Mouse (Mus musculus): ENCODE measurements around the gene Trim54. TPM values are rescaled to one million over a fixed set of nuclear protein-coding genes. Genes with fewer than 3 reads are reported as not detected.

Trim54 gene
- polyA plus RNA-seq, 1 experiment from 2014 or later: 0.12 TPM

GRCm38 (mm10) chr5:31162462-31162861 is 46.0 kb downstream of the Trim54 start:
- Histone ChIP-seq H3K9me3 (ENCODE audit: low read length) (no peaks in the 10 kb centered on the region), H3K4me1 (ENCODE audit: insufficient read depth) (no peaks in the 10 kb centered on the region), H3K4me3 (ENCODE audit: low read depth, low read length) (no peak overlapping the region), H3K9ac (replicated peaks) (no peak overlapping the region), H3K27ac (ENCODE audit: low read depth) (no peak overlapping the region), H3K36me3 (replicated peaks; ENCODE audit: insufficient read depth, low read length) (peaks cover 81% of the 10 kb centered on the region), H3K4me2 (ENCODE audit: low read depth, low read length) (no peak overlapping the region), H3K27me3 (ENCODE audit: insufficient read depth, low read length) (no peaks in the 10 kb centered on the region)
- ATAC-seq (no peak), DNase-seq (no peak)
- TF ChIP-seq EP300 (IDR thresholded peaks at IDR 0.05; ENCODE audit: low read depth): no peak
- TF ChIP-seq CTCF (IDR thresholded peaks at IDR 0.05; ENCODE audit: low read depth): no peak

- WGBS (ENCODE audit: insufficient replicate concordance): 57% methylated on average over 1 of the region's 1 CpGs
- Histone ChIP-seq H3K9me3 (ENCODE audit: low read length) (no peaks in the 10 kb centered on the region), H3K27me3 (ENCODE audit: insufficient read depth, low read length) (no peaks in the 10 kb centered on the region), H3K4me3 (ENCODE audit: low read depth, low read length) (no peak overlapping the region), H3K27ac (ENCODE audit: low read depth) (no peak overlapping the region), H3K4me2 (ENCODE audit: low read depth, low read length) (no peak overlapping the region), H3K9ac (replicated peaks) (no peak overlapping the region), H3K4me1 (ENCODE audit: insufficient read depth) (no peaks in the 10 kb centered on the region), H3K36me3 (replicated peaks; ENCODE audit: insufficient read depth, low read length) (peaks cover 82% of the 10 kb centered on the region)
- ATAC-seq: no peak
- no peak for DNase-seq
- no peak for TF ChIP-seq CTCF (IDR thresholded peaks at IDR 0.05; ENCODE audit: low read depth)
- no peak for TF ChIP-seq EP300 (IDR thresholded peaks at IDR 0.05; ENCODE audit: low read depth)
Observed at GRCm38 (mm10) chr5:31164878-31165277, 48.4 kb downstream of the Trim54 start.

GRCm38 (mm10) chr5:31168630-31169029 is 52.1 kb downstream of the Trim54 start:
- no peak overlapping the region for H3K27ac ChIP-seq (ENCODE audit: low read depth)
- 86% methylated on average over 4 of the region's 4 CpGs for WGBS (ENCODE audit: insufficient replicate concordance)
- no peaks in the 10 kb centered on the region for H3K4me1 ChIP-seq (ENCODE audit: insufficient read depth)
- no peaks in the 10 kb centered on the region for H3K9me3 ChIP-seq (ENCODE audit: low read length)
- no peak overlapping the region for H3K9ac ChIP-seq (replicated peaks)
- H3K4me3 ChIP-seq (ENCODE audit: low read depth, low read length): no peak overlapping the region
- no peak for TF ChIP-seq CTCF (IDR thresholded peaks at IDR 0.05; ENCODE audit: low read depth)
- TF ChIP-seq EP300 (IDR thresholded peaks at IDR 0.05; ENCODE audit: low read depth): no peak
- peaks cover 89% of the 10 kb centered on the region for H3K36me3 ChIP-seq (replicated peaks; ENCODE audit: insufficient read depth, low read length)
- H3K27me3 ChIP-seq (ENCODE audit: insufficient read depth, low read length): no peaks in the 10 kb centered on the region
- no peak for DNase-seq
- no peak for ATAC-seq
- no peak overlapping the region for H3K4me2 ChIP-seq (ENCODE audit: low read depth, low read length)

- H3K4me2 ChIP-seq (ENCODE audit: low read depth, low read length): peak overlapping the region; percentile 80
- DNase-seq (peak; percentile 61), ATAC-seq (peak; percentile 59)
- H3K27me3 ChIP-seq (ENCODE audit: insufficient read depth, low read length): no peaks in the 10 kb centered on the region
- TF ChIP-seq CTCF (IDR thresholded peaks at IDR 0.05; ENCODE audit: low read depth) (no peak), EP300 (IDR thresholded peaks at IDR 0.05; ENCODE audit: low read depth) (no peak)
- H3K9me3 ChIP-seq (ENCODE audit: low read length): no peaks in the 10 kb centered on the region
- H3K4me3 ChIP-seq (ENCODE audit: low read depth, low read length): peak overlapping the region; percentile 83
- H3K4me1 ChIP-seq (ENCODE audit: insufficient read depth): peaks cover 14% of the 10 kb centered on the region
- H3K36me3 ChIP-seq (replicated peaks; ENCODE audit: insufficient read depth, low read length): peaks cover 7% of the 10 kb centered on the region
- peak overlapping the region; percentile 97 for H3K27ac ChIP-seq (ENCODE audit: low read depth)
- 1% methylated on average over 25 of the region's 25 CpGs for WGBS (ENCODE audit: insufficient replicate concordance)
- H3K9ac ChIP-seq (replicated peaks): peak overlapping the region; percentile 80
Observed at GRCm38 (mm10) chr5:31179301-31179765, 62.8 kb downstream of the Trim54 start.

- 0 out of 2 replicates have a peak, but pooled peaks cover 4% of the 10 kb centered on the region for H3K36me3 ChIP-seq (replicated peaks; ENCODE audit: insufficient read depth, low read length)
- H3K27ac ChIP-seq (ENCODE audit: low read depth): peak within 1 kb of the TSS; percentile 97
- H3K4me2 ChIP-seq (ENCODE audit: low read depth, low read length): peak within 1 kb of the TSS; percentile 80
- peak; percentile 94 for DNase-seq
- ATAC-seq: peak; percentile 94
- no peaks in the 10 kb centered on the region for H3K27me3 ChIP-seq (ENCODE audit: insufficient read depth, low read length)
- H3K9ac ChIP-seq (replicated peaks): peak within 1 kb of the TSS; percentile 80
- H3K4me1 ChIP-seq (ENCODE audit: insufficient read depth): peaks cover 14% of the 10 kb centered on the region
- TF ChIP-seq EP300 (IDR thresholded peaks at IDR 0.05; ENCODE audit: low read depth): peak; percentile 60; the same call in 1 of the 2 replicates
- peak; percentile 27; the same call in 1 of the 2 replicates for TF ChIP-seq CTCF (IDR thresholded peaks at IDR 0.05; ENCODE audit: low read depth)
- H3K4me3 ChIP-seq (ENCODE audit: low read depth, low read length): peak within 1 kb of the TSS; percentile 83
- H3K9me3 ChIP-seq (ENCODE audit: low read length): no peaks in the 10 kb centered on the region
- WGBS (ENCODE audit: insufficient replicate concordance): under 1% methylated on average over 59 of the region's 59 CpGs
Observed at GRCm38 (mm10) chr5:31179766-31180630, 63.5 kb downstream of the Trim54 start, which contains the start of the genes Gm29609 and Gtf3c2. Gene Gm29609 (minus strand): TSS chr5:31179911. Gene Gtf3c2 (minus strand): TSS chr5:31180144.

GRCm38 (mm10) chr5:31181183-31181770 is 64.8 kb downstream of the Trim54 start:
- TF ChIP-seq EP300 (IDR thresholded peaks at IDR 0.05; ENCODE audit: low read depth) (no peak), CTCF (IDR thresholded peaks at IDR 0.05; ENCODE audit: low read depth) (no peak)
- 87% methylated on average over 9 of the region's 9 CpGs for WGBS (ENCODE audit: insufficient replicate concordance)
- DNase-seq (no peak), ATAC-seq (no peak)
- no peak overlapping the region for H3K4me3 ChIP-seq (ENCODE audit: low read depth, low read length)
- peak overlapping the region; percentile 80; the same call in 1 of the 2 replicates for H3K4me2 ChIP-seq (ENCODE audit: low read depth, low read length)
- H3K27ac ChIP-seq (ENCODE audit: low read depth): no peak overlapping the region
- no peaks in the 10 kb centered on the region for H3K27me3 ChIP-seq (ENCODE audit: insufficient read depth, low read length)
- H3K4me1 ChIP-seq (ENCODE audit: insufficient read depth): peaks cover 14% of the 10 kb centered on the region
- no peak overlapping the region for H3K9ac ChIP-seq (replicated peaks)
- H3K9me3 ChIP-seq (ENCODE audit: low read length): no peaks in the 10 kb centered on the region
- H3K36me3 ChIP-seq (replicated peaks; ENCODE audit: insufficient read depth, low read length): 0 out of 2 replicates have a peak, but pooled peaks cover 4% of the 10 kb centered on the region

Data from liver, postnatal 0 days (tissue).